Mouse (Mus musculus) lung, embryonic 14.5 days (tissue): Measurements from ENCODE around the gene Rbl1. TPM values are rescaled to one million over a fixed set of nuclear protein-coding genes. Genes with fewer than 3 reads are reported as not detected.
A peak's percentile ranks its signal among the peaks of the same experiment; 100 is the strongest.

ENCODE experiments used
- ATAC-seq: fragments of 200-750 bp; cut with Nextera tagmentation; 2 replicates; pipeline ENCODE4 v1.8.0; 2017; ENCODE audit warnings: mild to moderate bottlenecking, moderate TSS enrichment, moderate library complexity; ENCODE audit not compliant: insufficient read depth
- DNase-seq: peaks from one replicate; pipeline ENCODE4 v3.0.0-alpha.2; 2015
- H3K27ac ChIP-seq: fragments of 300-500 bp; sonication (generic); 2 replicates; pipeline ENCODE4 v1.5.1; 2014; ENCODE audit warnings: low read depth, mild to moderate bottlenecking, moderate library complexity
- H3K27me3 ChIP-seq: fragments of 300-500 bp; sonication (generic); 2 replicates; pipeline ENCODE4 v1.6.1; 2014; ENCODE audit warnings: low read length, control low read depth; ENCODE audit not compliant: insufficient read depth
- H3K36me3 ChIP-seq: fragments of 300-500 bp; sonication (generic); 2 replicates; pipeline ENCODE4 v1.6.1; 2014; ENCODE audit warnings: control low read depth; ENCODE audit not compliant: insufficient read depth
- H3K4me1 ChIP-seq: fragments of 300-500 bp; sonication (generic); 2 replicates; pipeline ENCODE4 v1.6.1; 2014; ENCODE audit warnings: antibody characterized with exemption, control low read depth; ENCODE audit not compliant: insufficient read depth
- H3K4me2 ChIP-seq: fragments of 300-500 bp; sonication (generic); 2 replicates; pipeline ENCODE4 v1.6.1; 2014; ENCODE audit warnings: mild to moderate bottlenecking
- H3K4me3 ChIP-seq: fragments of 300-500 bp; sonication (generic); 2 replicates; pipeline ENCODE4 v1.5.1; 2014; ENCODE audit warnings: low read depth, low read length
- H3K9ac ChIP-seq: fragments of 300-500 bp; sonication (generic); 2 replicates; pipeline ENCODE4 v1.6.1; 2014
- H3K9me3 ChIP-seq: fragments of 300-500 bp; sonication (generic); 2 replicates; pipeline ENCODE4 v1.6.1; 2016; ENCODE audit warnings: low read depth, low read length, control low read depth
- CTCF ChIP-seq: IDR thresholded peaks from 2 replicates; pipeline ENCODE4 v1.5.1; 2016; ENCODE audit warnings: antibody characterized with exemption, low read depth
- WGBS: fragments of 180-500 bp; shearing (Covaris S2); extraction: QIAGEN DNeasy Blood & Tissue Kit; methylation state at CpG from one replicate; pipeline ENCODE4 v1.1.7; 2014; 5-methylcytosine and 5-hydroxymethylcytosine counted together
- polyA plus RNA-seq: library from polyadenylated mRNA; unstranded; fragments of >200 nt; fragmentation: Nextera tagmentation; extraction: Ambion mirVana; gene quantifications from 2 replicates; pipeline ENCODE4 v1.2.1, GENCODE M21; 2014

Gene Rbl1
- polyA plus RNA-seq, 1 experiment from 2014 or later = 37.3 TPM

- Histone ChIP-seq H3K9me3 (no peaks in the 10 kb centered on the region), H3K9ac (no peak overlapping the region), H3K4me1 (no peaks in the 10 kb centered on the region), H3K4me2 (no peak overlapping the region), H3K4me3 (no peak overlapping the region), H3K27me3 (no peaks in the 10 kb centered on the region), H3K36me3 (peaks cover 28% of the 10 kb centered on the region), H3K27ac (no peak overlapping the region)
- 47% methylated on average over 4 of the region's 4 CpGs for WGBS
- no peak for ATAC-seq
- peak; percentile 32 for TF ChIP-seq CTCF
- DNase-seq = peak; percentile 46
Observed at GRCm38 (mm10) chr2:157128072-157128471, 76.3 kb downstream of the Rbl1 start.

- H3K4me2 ChIP-seq = no peak overlapping the region
- 58% methylated on average over 3 of the region's 3 CpGs for WGBS
- no peak overlapping the region for H3K27ac ChIP-seq
- DNase-seq (no peak), ATAC-seq (no peak)
- H3K4me3 ChIP-seq = no peak overlapping the region
- H3K9ac ChIP-seq = no peak overlapping the region
- H3K4me1 ChIP-seq = no peaks in the 10 kb centered on the region
- no peaks in the 10 kb centered on the region for H3K27me3 ChIP-seq
- no peaks in the 10 kb centered on the region for H3K9me3 ChIP-seq
- peaks cover 32% of the 10 kb centered on the region for H3K36me3 ChIP-seq
- TF ChIP-seq CTCF = no peak
Observed at GRCm38 (mm10) chr2:157127370-157127769, 77.0 kb downstream of the Rbl1 start.

GRCm38 (mm10) chr2:157125246-157125645, 79.1 kb downstream of the Rbl1 start:
- Histone ChIP-seq H3K9ac (no peak overlapping the region), H3K4me2 (no peak overlapping the region), H3K4me3 (no peak overlapping the region), H3K9me3 (no peaks in the 10 kb centered on the region), H3K27ac (no peak overlapping the region), H3K36me3 (peaks cover 50% of the 10 kb centered on the region), H3K27me3 (no peaks in the 10 kb centered on the region), H3K4me1 (no peaks in the 10 kb centered on the region)
- no peak for ATAC-seq
- DNase-seq = no peak
- TF ChIP-seq CTCF = no peak
- 81% methylated on average over 3 of the region's 3 CpGs for WGBS

GRCm38 (mm10) chr2:157121766-157122165, 82.6 kb downstream of the Rbl1 start:
- H3K9me3 ChIP-seq = no peaks in the 10 kb centered on the region
- H3K4me2 ChIP-seq = no peak overlapping the region
- no peak for DNase-seq
- no peak overlapping the region for H3K4me3 ChIP-seq
- TF ChIP-seq CTCF = no peak
- no peaks in the 10 kb centered on the region for H3K4me1 ChIP-seq
- peaks cover 50% of the 10 kb centered on the region for H3K36me3 ChIP-seq
- ATAC-seq = no peak
- no peaks in the 10 kb centered on the region for H3K27me3 ChIP-seq
- H3K9ac ChIP-seq = no peak overlapping the region
- H3K27ac ChIP-seq = no peak overlapping the region
- WGBS = 87% methylated on average over 8 of the region's 8 CpGs

GRCm38 (mm10) chr2:157119075-157119474, 85.3 kb downstream of the Rbl1 start:
- Histone ChIP-seq H3K4me2 (no peak overlapping the region), H3K27ac (no peak overlapping the region), H3K4me1 (no peaks in the 10 kb centered on the region), H3K27me3 (no peaks in the 10 kb centered on the region), H3K36me3 (peaks cover 54% of the 10 kb centered on the region), H3K9ac (no peak overlapping the region), H3K9me3 (no peaks in the 10 kb centered on the region), H3K4me3 (no peak overlapping the region)
- no peak for ATAC-seq
- 56% methylated on average over 3 of the region's 3 CpGs for WGBS
- no peak for DNase-seq
- TF ChIP-seq CTCF = no peak

GRCm38 (mm10) chr2:157118556-157118955, 85.8 kb downstream of the Rbl1 start:
- WGBS = 64% methylated on average over 4 of the region's 4 CpGs
- H3K9me3 ChIP-seq = no peaks in the 10 kb centered on the region
- no peaks in the 10 kb centered on the region for H3K27me3 ChIP-seq
- H3K4me2 ChIP-seq = no peak overlapping the region
- no peak for TF ChIP-seq CTCF
- H3K4me1 ChIP-seq = no peaks in the 10 kb centered on the region
- no peak overlapping the region for H3K4me3 ChIP-seq
- peaks cover 60% of the 10 kb centered on the region for H3K36me3 ChIP-seq
- DNase-seq (no peak), ATAC-seq (no peak)
- no peak overlapping the region for H3K9ac ChIP-seq
- H3K27ac ChIP-seq = no peak overlapping the region

- no peak overlapping the region for H3K27ac ChIP-seq
- H3K27me3 ChIP-seq = no peaks in the 10 kb centered on the region
- H3K36me3 ChIP-seq = peaks cover 56% of the 10 kb centered on the region
- ATAC-seq (no peak), DNase-seq (peak; percentile 79)
- 10% methylated on average over 3 of the region's 3 CpGs for WGBS
- H3K4me3 ChIP-seq = no peak overlapping the region
- no peak overlapping the region for H3K9ac ChIP-seq
- no peaks in the 10 kb centered on the region for H3K9me3 ChIP-seq
- no peak overlapping the region for H3K4me2 ChIP-seq
- TF ChIP-seq CTCF = peak; percentile 79
- no peaks in the 10 kb centered on the region for H3K4me1 ChIP-seq
Observed at GRCm38 (mm10) chr2:157116964-157117363, 87.4 kb downstream of the Rbl1 start.

- Histone ChIP-seq H3K27me3 (no peaks in the 10 kb centered on the region), H3K4me3 (no peak overlapping the region), H3K4me1 (no peaks in the 10 kb centered on the region), H3K4me2 (no peak overlapping the region), H3K9me3 (no peaks in the 10 kb centered on the region), H3K27ac (no peak overlapping the region), H3K36me3 (peaks cover 73% of the 10 kb centered on the region), H3K9ac (no peak overlapping the region)
- TF ChIP-seq CTCF = no peak
- ATAC-seq = no peak
- DNase-seq = no peak
- WGBS = 83% methylated on average over 4 of the region's 4 CpGs
Observed at GRCm38 (mm10) chr2:157108236-157108635, 96.1 kb downstream of the Rbl1 start.
